Mouse (Mus musculus): ENCODE results near the gene Pex26. TPM values are rescaled to one million over a fixed set of nuclear protein-coding genes. Genes with fewer than 3 reads are reported as not detected.

Pex26 gene
- polyA plus RNA-seq, 1 experiment from 2014 or later = 16.4 TPM

GRCm38 (mm10) chr6:121209584-121209983, 26.1 kb downstream of the Pex26 start:
- H3K4me1 ChIP-seq (ENCODE audit: control insufficient read depth, insufficient read depth, low read length) = peaks cover 13% of the 10 kb centered on the region
- H3K27ac ChIP-seq (replicated peaks; ENCODE audit: low read depth, low read length) = no peak overlapping the region
- no peak overlapping the region for H3K4me2 ChIP-seq (ENCODE audit: low read length)
- WGBS = 77% methylated on average over 2 of the region's 2 CpGs
- H3K4me3 ChIP-seq (replicated peaks; ENCODE audit: low read depth, low read length) = no peak overlapping the region
- no peaks in the 10 kb centered on the region for H3K36me3 ChIP-seq (ENCODE audit: control insufficient read depth, insufficient read depth, low read length)
- no peak overlapping the region for H3K9ac ChIP-seq (replicated peaks; ENCODE audit: low read length)
- DNase-seq (no peak), ATAC-seq (ENCODE audit: low FRiP score, low TSS enrichment) (no peak)
- H3K9me3 ChIP-seq (ENCODE audit: control insufficient read depth, low read length) = no peaks in the 10 kb centered on the region
- H3K27me3 ChIP-seq (ENCODE audit: control insufficient read depth, insufficient read depth, low read length) = peaks cover 19% of the 10 kb centered on the region

GRCm38 (mm10) chr6:121210149-121210925, 26.9 kb downstream of the Pex26 start, which contains the start of gene Tuba8:
Tuba8 (plus strand) TSS chr6:121210696.
- DNase-seq = peak; percentile 62
- no peaks in the 10 kb centered on the region for H3K9me3 ChIP-seq (ENCODE audit: control insufficient read depth, low read length)
- H3K4me2 ChIP-seq (ENCODE audit: low read length) = peak within 1 kb of the TSS; percentile 94
- no peak within 1 kb of the TSS for H3K27ac ChIP-seq (replicated peaks; ENCODE audit: low read depth, low read length)
- ATAC-seq (ENCODE audit: low FRiP score, low TSS enrichment) = peak; percentile 58
- no peaks in the 10 kb centered on the region for H3K36me3 ChIP-seq (ENCODE audit: control insufficient read depth, insufficient read depth, low read length)
- 3% methylated on average over 30 of the region's 30 CpGs for WGBS
- H3K4me1 ChIP-seq (ENCODE audit: control insufficient read depth, insufficient read depth, low read length) = peaks cover 13% of the 10 kb centered on the region
- peak within 1 kb of the TSS; percentile 51 for H3K9ac ChIP-seq (replicated peaks; ENCODE audit: low read length)
- H3K4me3 ChIP-seq (replicated peaks; ENCODE audit: low read depth, low read length) = peak within 1 kb of the TSS; percentile 46
- H3K27me3 ChIP-seq (ENCODE audit: control insufficient read depth, insufficient read depth, low read length) = peaks cover 19% of the 10 kb centered on the region

GRCm38 (mm10) chr6:121210926-121211289, 27.4 kb downstream of the Pex26 start:
- no peak for ATAC-seq (ENCODE audit: low FRiP score, low TSS enrichment)
- peak overlapping the region; percentile 46 for H3K4me3 ChIP-seq (replicated peaks; ENCODE audit: low read depth, low read length)
- peak overlapping the region; percentile 51 for H3K9ac ChIP-seq (replicated peaks; ENCODE audit: low read length)
- no peaks in the 10 kb centered on the region for H3K9me3 ChIP-seq (ENCODE audit: control insufficient read depth, low read length)
- H3K4me1 ChIP-seq (ENCODE audit: control insufficient read depth, insufficient read depth, low read length) = peaks cover 13% of the 10 kb centered on the region
- WGBS = 1% methylated on average over 12 of the region's 12 CpGs
- peak; percentile 42 for DNase-seq
- H3K27me3 ChIP-seq (ENCODE audit: control insufficient read depth, insufficient read depth, low read length) = peaks cover 19% of the 10 kb centered on the region
- no peaks in the 10 kb centered on the region for H3K36me3 ChIP-seq (ENCODE audit: control insufficient read depth, insufficient read depth, low read length)
- peak overlapping the region; percentile 94 for H3K4me2 ChIP-seq (ENCODE audit: low read length)
- no peak overlapping the region for H3K27ac ChIP-seq (replicated peaks; ENCODE audit: low read depth, low read length)

- Histone ChIP-seq H3K4me2 (ENCODE audit: low read length) (peak overlapping the region; percentile 94), H3K9me3 (ENCODE audit: control insufficient read depth, low read length) (no peaks in the 10 kb centered on the region), H3K27ac (replicated peaks; ENCODE audit: low read depth, low read length) (no peak overlapping the region), H3K4me1 (ENCODE audit: control insufficient read depth, insufficient read depth, low read length) (peaks cover 13% of the 10 kb centered on the region), H3K4me3 (replicated peaks; ENCODE audit: low read depth, low read length) (no peak overlapping the region; the same call in 1 of the 2 replicates), H3K9ac (replicated peaks; ENCODE audit: low read length) (no peak overlapping the region), H3K27me3 (ENCODE audit: control insufficient read depth, insufficient read depth, low read length) (peaks cover 19% of the 10 kb centered on the region), H3K36me3 (ENCODE audit: control insufficient read depth, insufficient read depth, low read length) (no peaks in the 10 kb centered on the region)
- WGBS = 14% methylated on average over 5 of the region's 5 CpGs
- DNase-seq (peak; percentile 7), ATAC-seq (ENCODE audit: low FRiP score, low TSS enrichment) (no peak)
These were observed 28.3 kb downstream of the Pex26 start for GRCm38 (mm10) chr6:121211743-121212142.

- H3K9me3 ChIP-seq (ENCODE audit: control insufficient read depth, low read length) = no peaks in the 10 kb centered on the region
- peaks cover 19% of the 10 kb centered on the region for H3K27me3 ChIP-seq (ENCODE audit: control insufficient read depth, insufficient read depth, low read length)
- H3K9ac ChIP-seq (replicated peaks; ENCODE audit: low read length) = no peak overlapping the region
- no peak overlapping the region for H3K4me3 ChIP-seq (replicated peaks; ENCODE audit: low read depth, low read length)
- WGBS = 82% methylated on average over 4 of the region's 4 CpGs
- DNase-seq = no peak
- no peak for ATAC-seq (ENCODE audit: low FRiP score, low TSS enrichment)
- no peak overlapping the region for H3K27ac ChIP-seq (replicated peaks; ENCODE audit: low read depth, low read length)
- peaks cover 13% of the 10 kb centered on the region for H3K4me1 ChIP-seq (ENCODE audit: control insufficient read depth, insufficient read depth, low read length)
- no peaks in the 10 kb centered on the region for H3K36me3 ChIP-seq (ENCODE audit: control insufficient read depth, insufficient read depth, low read length)
- no peak overlapping the region for H3K4me2 ChIP-seq (ENCODE audit: low read length)
These were observed 29.5 kb downstream of the Pex26 start for GRCm38 (mm10) chr6:121212988-121213387.

- Histone ChIP-seq H3K4me3 (replicated peaks; ENCODE audit: low read depth, low read length) (no peak overlapping the region), H3K27ac (replicated peaks; ENCODE audit: low read depth, low read length) (no peak overlapping the region), H3K9ac (replicated peaks; ENCODE audit: low read length) (no peak overlapping the region), H3K9me3 (ENCODE audit: control insufficient read depth, low read length) (no peaks in the 10 kb centered on the region), H3K36me3 (ENCODE audit: control insufficient read depth, insufficient read depth, low read length) (no peaks in the 10 kb centered on the region), H3K4me1 (ENCODE audit: control insufficient read depth, insufficient read depth, low read length) (peaks cover 13% of the 10 kb centered on the region), H3K4me2 (ENCODE audit: low read length) (no peak overlapping the region), H3K27me3 (ENCODE audit: control insufficient read depth, insufficient read depth, low read length) (peaks cover 19% of the 10 kb centered on the region)
- 88% methylated on average over 5 of the region's 5 CpGs for WGBS
- DNase-seq = no peak
- no peak for ATAC-seq (ENCODE audit: low FRiP score, low TSS enrichment)
These were observed 30.8 kb downstream of the Pex26 start for GRCm38 (mm10) chr6:121214221-121214620.

GRCm38 (mm10) chr6:121214667-121215330, 31.3 kb downstream of the Pex26 start:
- 88% methylated on average over 8 of the region's 8 CpGs for WGBS
- no peak for ATAC-seq (ENCODE audit: low FRiP score, low TSS enrichment)
- Histone ChIP-seq H3K36me3 (ENCODE audit: control insufficient read depth, insufficient read depth, low read length) (no peaks in the 10 kb centered on the region), H3K9ac (replicated peaks; ENCODE audit: low read length) (no peak overlapping the region), H3K4me2 (ENCODE audit: low read length) (no peak overlapping the region), H3K27me3 (ENCODE audit: control insufficient read depth, insufficient read depth, low read length) (peaks cover 15% of the 10 kb centered on the region), H3K27ac (replicated peaks; ENCODE audit: low read depth, low read length) (no peak overlapping the region), H3K4me1 (ENCODE audit: control insufficient read depth, insufficient read depth, low read length) (peaks cover 13% of the 10 kb centered on the region), H3K4me3 (replicated peaks; ENCODE audit: low read depth, low read length) (no peak overlapping the region), H3K9me3 (ENCODE audit: control insufficient read depth, low read length) (no peaks in the 10 kb centered on the region)
- DNase-seq = no peak

GRCm38 (mm10) chr6:121215336-121215735, 31.9 kb downstream of the Pex26 start:
- Histone ChIP-seq H3K9ac (replicated peaks; ENCODE audit: low read length) (no peak overlapping the region), H3K27me3 (ENCODE audit: control insufficient read depth, insufficient read depth, low read length) (peaks cover 14% of the 10 kb centered on the region), H3K4me3 (replicated peaks; ENCODE audit: low read depth, low read length) (no peak overlapping the region), H3K9me3 (ENCODE audit: control insufficient read depth, low read length) (no peaks in the 10 kb centered on the region), H3K27ac (replicated peaks; ENCODE audit: low read depth, low read length) (no peak overlapping the region), H3K4me1 (ENCODE audit: control insufficient read depth, insufficient read depth, low read length) (peaks cover 9% of the 10 kb centered on the region), H3K36me3 (ENCODE audit: control insufficient read depth, insufficient read depth, low read length) (no peaks in the 10 kb centered on the region), H3K4me2 (ENCODE audit: low read length) (no peak overlapping the region)
- WGBS = 84% methylated on average over 5 of the region's 5 CpGs
- DNase-seq (no peak), ATAC-seq (ENCODE audit: low FRiP score, low TSS enrichment) (no peak)

All from midbrain, embryonic 14.5 days (tissue).